Comparison of ENCODE assay signal across 23 mouse cellular contexts in genomic region chr10:86249283-86249682, GRCm38 (mm10).
"Had no signal": no experiment of that assay in that cellular context is flagged by ENCODE, and none has a peak within 500 bp of the region (broad histone marks: within the 10 kb centered on the region; RNA-seq: fewer than 3 reads in every experiment).

No protein-coding gene starts in this region.

- H3K27ac ChIP-seq: embryonic facial prominence, embryonic 12.5 days; embryonic facial prominence, embryonic 13.5 days; embryonic facial prominence, embryonic 15.5 days; forebrain, embryonic 12.5 days; forebrain, embryonic 15.5 days; heart, adult 2 months; heart, embryonic 10.5 days had no signal

- H3K27me3 ChIP-seq: embryonic facial prominence, embryonic 12.5 days; embryonic facial prominence, embryonic 13.5 days; embryonic facial prominence, embryonic 15.5 days; forebrain, embryonic 12.5 days; forebrain, embryonic 15.5 days had no signal

- H3K9me3 ChIP-seq: embryonic facial prominence, embryonic 10.5 days; embryonic facial prominence, embryonic 12.5 days; embryonic facial prominence, embryonic 13.5 days; embryonic facial prominence, embryonic 15.5 days; forebrain, embryonic 12.5 days; forebrain, embryonic 15.5 days; heart, embryonic 10.5 days had no signal

- ATAC-seq: forebrain, embryonic 14.5 days; forebrain, embryonic 15.5 days had no signal

- H3K36me3 ChIP-seq: embryonic facial prominence, embryonic 10.5 days; embryonic facial prominence, embryonic 12.5 days; embryonic facial prominence, embryonic 13.5 days; embryonic facial prominence, embryonic 15.5 days; forebrain, embryonic 12.5 days; forebrain, embryonic 15.5 days; heart, embryonic 10.5 days had no signal

- H3K4me3 ChIP-seq: embryonic facial prominence, embryonic 10.5 days; embryonic facial prominence, embryonic 12.5 days; embryonic facial prominence, embryonic 13.5 days; embryonic facial prominence, embryonic 15.5 days; erythroblast, embryonic 14.5 days; forebrain, embryonic 12.5 days; forebrain, embryonic 15.5 days; gastrocnemius, adult 2 months; heart, adult 2 months; heart, embryonic 10.5 days had no signal

- DNase-seq: cerebellum, adult 2 months; cerebellum, adult 8-10 months; cerebellum, adult 9-10 months; cerebellum, adult 9-11 months; cerebellum, postnatal 25 days; cerebellum, postnatal 36 days; embryo, embryonic 11 days; gastrocnemius, adult 2 months; gastrocnemius, postnatal 10 days; gastrocnemius, postnatal 14 days; gastrocnemius, postnatal 25 days; gastrocnemius, postnatal 36 days; heart, adult 18-20 months; heart, adult 2 months had no signal

- H3K4me2 ChIP-seq: embryonic facial prominence, embryonic 12.5 days; embryonic facial prominence, embryonic 13.5 days; embryonic facial prominence, embryonic 15.5 days; forebrain, embryonic 12.5 days; forebrain, embryonic 15.5 days had no signal

- H3K4me1 ChIP-seq: embryonic facial prominence, embryonic 10.5 days; embryonic facial prominence, embryonic 15.5 days; forebrain, embryonic 12.5 days; forebrain, embryonic 15.5 days had no signal

- H3K9ac ChIP-seq: embryonic facial prominence, embryonic 12.5 days; embryonic facial prominence, embryonic 13.5 days; embryonic facial prominence, embryonic 15.5 days; forebrain, embryonic 12.5 days; forebrain, embryonic 15.5 days had no signal
